Mouse (Mus musculus) cortical plate, adult 2 months (tissue): Measurements from ENCODE around the gene Anapc1. TPM values are rescaled to one million over a fixed set of nuclear protein-coding genes. Genes with fewer than 3 reads are reported as not detected.

ENCODE experiments used
- H3K27ac ChIP-seq: fragments of 200-500 bp; 2 replicates; pipeline ENCODE4 v1.5.1; 2012; ENCODE audit warnings: low read length, control low read depth, inconsistent platforms; ENCODE audit not compliant: insufficient read depth
- H3K4me1 ChIP-seq: fragments of 200-500 bp; 2 replicates; pipeline ENCODE4 v1.6.1; 2011; ENCODE audit warnings: low read length; ENCODE audit not compliant: control insufficient read depth, insufficient read depth
- H3K4me3 ChIP-seq: fragments of 200-500 bp; 2 replicates; pipeline ENCODE4 v1.5.1; 2011; ENCODE audit warnings: mild to moderate bottlenecking, low read length, control low read depth; ENCODE audit not compliant: insufficient read depth
- CTCF ChIP-seq: fragments of 200-500 bp; IDR thresholded peaks from 2 replicates; pipeline ENCODE4 v1.5.1; 2011; ENCODE audit warnings: mild to moderate bottlenecking, control low read depth, low read length; ENCODE audit not compliant: insufficient read depth; ENCODE audit errors: extremely low read depth
- POLR2A ChIP-seq: fragments of 200-500 bp; IDR thresholded peaks from 2 replicates; pipeline ENCODE4 v1.6.1; 2011; ENCODE audit warnings: mild to moderate bottlenecking, low read length, control low read depth; ENCODE audit not compliant: insufficient read depth; ENCODE audit errors: extremely low read depth
- polyA plus RNA-seq: library from polyadenylated mRNA; depleted of rRNA; stranded (reverse); fragments of >200 nt; gene quantifications from 2 replicates; pipeline ENCODE4 v1.2.3, GENCODE M21; 2012; rRNA removed

Gene Anapc1
- polyA plus RNA-seq = 36.5 and 41.5 TPM in 2 replicates

GRCm38 (mm10) chr2:128686921-128687557 is at the start of gene Anapc1:
Gene Anapc1, minus strand, starts transcription at chr2:128687391.
- H3K4me1 ChIP-seq = peaks cover 4% of the 10 kb centered on the region; the same call in 1 of the 2 replicates
- H3K27ac ChIP-seq = peak within 1 kb of the TSS; percentile 79; the same call in 1 of the 2 replicates
- peak; percentile 84 for TF ChIP-seq POLR2A
- no peak for TF ChIP-seq CTCF
- peak within 1 kb of the TSS; percentile 71 for H3K4me3 ChIP-seq

DNA sequence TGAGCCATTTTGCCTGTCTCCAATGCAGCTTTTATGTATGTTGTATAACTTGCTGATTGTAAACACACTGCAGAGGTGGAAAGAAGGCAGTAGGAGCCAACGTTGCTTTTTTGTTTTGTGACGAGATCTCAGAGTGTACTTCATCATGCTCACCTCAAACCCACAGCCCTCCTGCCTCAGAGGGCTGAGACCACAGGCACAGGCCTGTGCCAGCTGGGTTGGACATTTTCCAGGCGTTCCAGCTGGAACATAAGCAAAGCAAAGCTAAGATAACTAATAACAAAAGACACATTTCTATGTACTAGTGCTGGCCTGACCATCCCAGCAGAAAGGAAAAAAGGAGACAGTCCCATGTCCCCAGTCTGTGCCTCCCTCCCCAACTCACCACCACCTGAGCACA is 47.9 kb upstream of the Anapc1 start:
- no peak overlapping the region for H3K27ac ChIP-seq
- no peak overlapping the region for H3K4me3 ChIP-seq
- no peak for TF ChIP-seq POLR2A
- no peaks in the 10 kb centered on the region for H3K4me1 ChIP-seq

DNA sequence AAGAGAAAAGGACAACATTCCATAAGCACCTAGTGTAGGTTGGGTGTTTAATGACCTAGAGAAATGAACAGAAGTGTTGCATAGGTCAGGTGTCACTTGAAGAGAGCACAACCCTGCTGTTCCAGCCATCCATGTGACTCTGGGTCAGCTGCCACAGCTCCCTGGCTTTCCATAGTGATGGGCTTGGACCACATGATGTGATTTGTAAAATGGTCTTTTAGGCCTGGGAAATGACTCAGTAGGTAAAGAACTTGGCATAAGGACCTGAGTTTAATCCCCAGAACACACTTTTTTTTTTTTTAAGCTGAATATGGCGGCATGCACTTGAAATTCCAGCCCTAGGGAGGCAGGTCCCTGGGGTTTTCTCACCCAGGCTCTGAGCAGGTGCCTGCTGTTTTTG is 44.8 kb upstream of the Anapc1 start:
- no peak for TF ChIP-seq POLR2A
- no peak for TF ChIP-seq CTCF
- peaks cover 1% of the 10 kb centered on the region; the same call in 1 of the 2 replicates for H3K4me1 ChIP-seq
- no peak overlapping the region for H3K27ac ChIP-seq
- H3K4me3 ChIP-seq = no peak overlapping the region

- peaks cover 1% of the 10 kb centered on the region; the same call in 1 of the 2 replicates for H3K4me1 ChIP-seq
- H3K4me3 ChIP-seq = no peak overlapping the region
- no peak overlapping the region for H3K27ac ChIP-seq
- TF ChIP-seq POLR2A (no peak), CTCF (no peak)
Measured at GRCm38 (mm10) chr2:128731514-128731913, 44.3 kb upstream of the Anapc1 start.

- H3K27ac ChIP-seq = no peak overlapping the region
- H3K4me3 ChIP-seq = no peak overlapping the region
- no peak for TF ChIP-seq POLR2A
- TF ChIP-seq CTCF = no peak
- peaks cover 1% of the 10 kb centered on the region; the same call in 1 of the 2 replicates for H3K4me1 ChIP-seq
Measured at GRCm38 (mm10) chr2:128729141-128729540, 42.0 kb upstream of the Anapc1 start.

DNA sequence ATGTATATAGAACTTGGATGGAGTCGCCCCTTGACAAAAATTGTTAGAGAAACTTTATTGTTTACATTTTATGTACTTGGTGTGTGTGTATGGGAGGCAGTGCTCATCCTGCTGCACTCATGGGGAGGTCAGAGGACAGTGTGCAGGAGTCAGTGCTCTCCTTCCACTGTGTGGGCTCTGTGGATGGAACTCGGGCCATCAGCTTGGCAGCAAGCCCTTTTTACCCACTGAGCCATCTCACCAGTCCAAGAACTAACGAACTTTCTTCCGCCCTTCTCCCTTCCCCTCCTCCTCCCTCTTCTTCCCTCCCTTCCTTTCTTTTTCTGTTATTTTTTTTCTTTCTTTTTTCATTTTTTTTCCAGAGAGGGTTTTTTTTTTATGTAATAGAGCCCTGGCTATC is 40.9 kb upstream of the Anapc1 start:
- Histone ChIP-seq H3K4me3 (no peak overlapping the region), H3K4me1 (peaks cover 1% of the 10 kb centered on the region; the same call in 1 of the 2 replicates), H3K27ac (no peak overlapping the region)
- TF ChIP-seq POLR2A (no peak), CTCF (no peak)

- no peak overlapping the region for H3K27ac ChIP-seq
- H3K4me1 ChIP-seq = peaks cover 1% of the 10 kb centered on the region; the same call in 1 of the 2 replicates
- H3K4me3 ChIP-seq = no peak overlapping the region
- TF ChIP-seq POLR2A (no peak), CTCF (no peak)
Measured at GRCm38 (mm10) chr2:128727552-128727951, 40.4 kb upstream of the Anapc1 start.

- Histone ChIP-seq H3K4me3 (no peak overlapping the region), H3K4me1 (peaks cover 1% of the 10 kb centered on the region; the same call in 1 of the 2 replicates), H3K27ac (no peak overlapping the region)
- TF ChIP-seq CTCF (no peak), POLR2A (no peak)
Measured at GRCm38 (mm10) chr2:128726626-128727025, 39.4 kb upstream of the Anapc1 start.

GRCm38 (mm10) chr2:128726067-128726466 is 38.9 kb upstream of the Anapc1 start:
- no peak for TF ChIP-seq CTCF
- TF ChIP-seq POLR2A = no peak
- Histone ChIP-seq H3K27ac (no peak overlapping the region), H3K4me1 (peaks cover 1% of the 10 kb centered on the region; the same call in 1 of the 2 replicates), H3K4me3 (no peak overlapping the region)

- Histone ChIP-seq H3K4me1 (no peaks in the 10 kb centered on the region), H3K27ac (no peak overlapping the region), H3K4me3 (no peak overlapping the region)
- TF ChIP-seq POLR2A = no peak
- no peak for TF ChIP-seq CTCF
Measured at GRCm38 (mm10) chr2:128722106-128722710, 35.0 kb upstream of the Anapc1 start.
